Mouse (Mus musculus): ENCODE measurements at regions not wholly inside any gene's neighbourhood (a gene's known extent, or its start where the extent isn't known, plus 50 kb on each side); places are given as distances from the start of the nearest gene placed in this dataset.

- TF ChIP-seq CTCF (IDR thresholded peaks at IDR 0.05; ENCODE audit: extremely low read depth, insufficient read depth, insufficient read length, insufficient replicate concordance) (no peak), POLR2A (IDR thresholded peaks at IDR 0.05; ENCODE audit: low read depth, low read length) (no peak)
Observed at GRCm38 (mm10) chr19:56157120-56157519, 129.8 kb upstream of the Habp2 start.
